In the genomic region with DNA sequence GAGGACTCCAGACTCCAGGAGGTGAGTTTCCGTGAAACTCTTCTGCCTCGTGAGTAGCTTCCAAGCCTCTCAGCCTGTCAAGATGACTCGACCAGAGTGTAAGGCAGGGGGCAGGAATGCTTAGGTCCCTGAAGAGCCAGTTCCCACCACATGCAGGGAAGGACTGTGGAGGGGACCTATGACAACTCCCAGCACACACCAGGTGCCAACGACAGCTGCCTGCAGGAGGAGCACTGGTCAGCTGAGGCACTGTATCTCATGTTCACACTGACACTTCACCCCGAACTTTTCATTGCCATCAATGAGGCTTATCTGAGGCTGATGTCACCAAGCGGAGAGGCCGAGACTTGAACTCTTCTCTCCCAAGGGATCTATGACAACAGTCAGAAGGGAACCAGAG, we compare ENCODE assay signal across 22 mouse cellular contexts. TPM values are rescaled to one million over a fixed set of nuclear protein-coding genes. Genes with fewer than 3 reads are reported as not detected.
DNase-seq lines count a peak whose midpoint lies in the region; ATAC-seq and TF ChIP-seq lines count a peak whose summit lies in the region.
"Had no signal": no experiment of that assay in that cellular context is flagged by ENCODE, and none has a peak within 500 bp of the region (broad histone marks: within the 10 kb centered on the region; RNA-seq: fewer than 3 reads in every experiment).

No protein-coding gene starts in this region.

- no peak for TF ChIP-seq POLR2A in myocyte (IDR thresholded peaks at IDR 0.05; ENCODE audit: insufficient read length, low read depth)

- 0 out of 2 replicates have a peak, but pooled peaks cover 2% of the 10 kb centered on the region for H3K9me3 ChIP-seq in megakaryocyte, embryonic 14.5 days
- no peaks in the 10 kb centered on the region for H3K9me3 ChIP-seq in limb, embryonic 10.5 days (replicated peaks)
- H3K9me3 ChIP-seq: embryonic facial prominence, embryonic 12.5 days; embryonic facial prominence, embryonic 15.5 days; intestine, embryonic 15.5 days had no signal

- ATAC-seq in megakaryocyte, adult 5-6 weeks (ENCODE audit: poor library complexity, severe bottlenecking), result no peak
- ATAC-seq: forebrain, embryonic 14.5 days; forebrain, postnatal 0 days; intestine, embryonic 15.5 days had no signal

- H3K79me2 ChIP-seq in myocyte (ENCODE audit: control insufficient read depth, insufficient read depth), result no peaks in the 10 kb centered on the region

- H3ac ChIP-seq in myocyte (ENCODE audit: control insufficient read depth, insufficient read length), result no peak overlapping the region

- H3K4me3 ChIP-seq in megakaryocyte, embryonic 14.5 days (replicated peaks), result peak overlapping the region; percentile 42
- H3K4me3 ChIP-seq in myocyte, result no peak overlapping the region
- no peak overlapping the region for H3K4me3 ChIP-seq in limb, embryonic 10.5 days
- H3K4me3 ChIP-seq: embryonic facial prominence, embryonic 12.5 days; embryonic facial prominence, embryonic 15.5 days; gastrocnemius, adult 2 months; intestine, embryonic 15.5 days had no signal

- H3K36me3 ChIP-seq in megakaryocyte, embryonic 14.5 days (replicated peaks; ENCODE audit: low read length), result no peaks in the 10 kb centered on the region
- H3K36me3 ChIP-seq in myocyte (ENCODE audit: control insufficient read depth, insufficient read depth), result no peaks in the 10 kb centered on the region
- no peaks in the 10 kb centered on the region for H3K36me3 ChIP-seq in limb, embryonic 10.5 days
- H3K36me3 ChIP-seq: embryonic facial prominence, embryonic 12.5 days; embryonic facial prominence, embryonic 15.5 days; intestine, embryonic 15.5 days had no signal

- peaks cover 29% of the 10 kb centered on the region for H3K4me1 ChIP-seq in megakaryocyte, embryonic 14.5 days
- H3K4me1 ChIP-seq in limb, embryonic 10.5 days, result no peaks in the 10 kb centered on the region
- H3K4me1 ChIP-seq: embryonic facial prominence, embryonic 12.5 days; embryonic facial prominence, embryonic 15.5 days; intestine, embryonic 15.5 days had no signal

- H3K27me3 ChIP-seq in megakaryocyte, embryonic 14.5 days (replicated peaks), result peaks cover 11% of the 10 kb centered on the region
- peaks cover 6% of the 10 kb centered on the region for H3K27me3 ChIP-seq in myocyte (ENCODE audit: control insufficient read depth, insufficient read depth, insufficient read length)
- H3K27me3 ChIP-seq in limb, embryonic 10.5 days (ENCODE audit: low read depth, poor library complexity, severe bottlenecking), result no peaks in the 10 kb centered on the region
- H3K27me3 ChIP-seq: embryonic facial prominence, embryonic 12.5 days; embryonic facial prominence, embryonic 15.5 days; intestine, embryonic 15.5 days had no signal

- no peak overlapping the region for H3K27ac ChIP-seq in limb, embryonic 10.5 days
- H3K27ac ChIP-seq: embryonic facial prominence, embryonic 12.5 days; embryonic facial prominence, embryonic 15.5 days; gastrocnemius, adult 2 months; hindbrain, embryonic 14.5 days; intestine, embryonic 15.5 days had no signal

- no peak overlapping the region for H3K4me2 ChIP-seq in myocyte (ENCODE audit: low read depth)
- H3K4me2 ChIP-seq: embryonic facial prominence, embryonic 12.5 days; embryonic facial prominence, embryonic 15.5 days; heart, embryonic 11.5 days; hindbrain, embryonic 14.5 days; intestine, embryonic 15.5 days had no signal

- DNase-seq in heart, adult 11 months, result peak; percentile 74
- DNase-seq in heart, postnatal 36 days, result no peak
- no peak for DNase-seq in limb, embryonic 10.5 days (ENCODE audit: low spot score)
- DNase-seq: adrenal gland, postnatal 10 days; adrenal gland, postnatal 36 days; cerebellum, adult 18-20 months; cerebellum, adult 9-10 months; cerebellum, postnatal 14 days; forebrain, postnatal 0 days; gastrocnemius, adult 2 months; gastrocnemius, postnatal 14 days; heart, postnatal 4 days; kidney, adult 2 months had no signal

- 89% methylated on average over 7 of the region's 7 CpGs for WGBS in limb, embryonic 10.5 days

- intact Hi-C loops in heart, postnatal 36 days (cut with DNase I), result loop anchor here (10.0 kb wide), 1 partner anchor 137 kb away; no protein-coding TSS in a partner anchor

TF ChIP-seq in myocyte, 11 proteins besides CTCF, POLR2A, EP300 and RAD21:
- TF ChIP-seq MYOG (IDR thresholded peaks at IDR 0.05; ENCODE audit: control insufficient read depth in 1 of 3, insufficient read depth in 1 of 3, insufficient read length in 2 of 3, low read depth in 2 of 3) (peak in 2 of 3 experiments; percentile 22 to 47), TCF12 (IDR thresholded peaks at IDR 0.05; ENCODE audit: insufficient read depth, poor library complexity, severe bottlenecking) (no peak), MYOD1 (IDR thresholded peaks at IDR 0.05; ENCODE audit: control insufficient read depth in 1 of 3, insufficient read length in 2 of 3, low read depth in 2 of 3) (peak in 1 of 3 experiments; percentile 70)

RNA-seq across cellular contexts. Expression of a gene that starts 33.5 kb away (rescaled TPM):
- total RNA-seq in heart, postnatal 36 days (2021), result 10 to 100 TPM; 11.1 to 11.5 TPM
- 0.91 and 2.4 TPM in 2 replicates for polyA plus RNA-seq in megakaryocyte, embryonic 14.5 days (2012; ENCODE audit: insufficient read depth, low replicate concordance)
- 15.9 and 17.2 TPM in 2 replicates for total RNA-seq in megakaryocyte, adult 5-6 weeks (2015)
- total RNA-seq in megakaryocyte, adult 5-6 weeks (2017), result 14.4 and 19.0 TPM in 2 replicates
- polyA plus RNA-seq in myocyte (2012; fragmentation: generic; extraction: Trizol), result 2.2 TPM
- polyA plus RNA-seq in limb, embryonic 10.5 days (2016; fragmentation: Nextera tagmentation; extraction: Ambion mirVana), result 4.3 and 5.1 TPM in 2 replicates
